Mouse (Mus musculus): ENCODE measurements around the gene Gm13271.
"Not testable (repeated sequence)": the region's sequence is repeated elsewhere in the genome, so short reads cannot be mapped to it uniquely, and the experiment has no call there.

The Gm13271 gene

GRCm38 (mm10) chr4:88761776-88762175 lies 7.1 kb downstream of the Gm13271 start:
- DNase-seq, result peak; percentile 98

GRCm38 (mm10) chr4:88762341-88762740 lies 7.7 kb downstream of the Gm13271 start:
- DNase-seq, result peak; percentile 96

- peak; percentile 98 for DNase-seq
Observed at GRCm38 (mm10) chr4:88763384-88764018, 8.8 kb downstream of the Gm13271 start.

- not testable (repeated sequence) for DNase-seq
Observed at GRCm38 (mm10) chr4:88773534-88773933, 18.9 kb downstream of the Gm13271 start, which contains the start of gene Gm13290. Gene Gm13290, plus strand, starts transcription at chr4:88773834.

- not testable (repeated sequence) for DNase-seq
Observed at GRCm38 (mm10) chr4:88776622-88777021, 22.0 kb downstream of the Gm13271 start, which contains the start of gene Gm13289. Gene Gm13289, plus strand, starts transcription at chr4:88776922.

- not testable (repeated sequence) for DNase-seq
Observed at GRCm38 (mm10) chr4:88779550-88779949, 24.9 kb downstream of the Gm13271 start, which contains the start of gene Gm13272. Gene Gm13272, plus strand, starts transcription at chr4:88779850.

- DNase-seq, result peak; percentile 92
Observed at GRCm38 (mm10) chr4:88780320-88780719, 25.7 kb downstream of the Gm13271 start.

- not testable (repeated sequence) for DNase-seq
Observed at GRCm38 (mm10) chr4:88781831-88782230, 27.2 kb downstream of the Gm13271 start, which contains the start of gene Ifnz. Gene Ifnz, plus strand, starts transcription at chr4:88782131.

GRCm38 (mm10) chr4:88782335-88782734 lies 27.7 kb downstream of the Gm13271 start:
- peak; percentile 94 for DNase-seq

- DNase-seq, result not testable (repeated sequence)
Observed at GRCm38 (mm10) chr4:88785409-88785808, 30.7 kb downstream of the Gm13271 start, which contains the start of gene Gm13276. Gene Gm13276, plus strand, starts transcription at chr4:88785709.

GRCm38 (mm10) chr4:88788402-88788801 lies 33.7 kb downstream of the Gm13271 start, which contains the start of gene Gm13277:
Gene Gm13277, plus strand, starts transcription at chr4:88788632.
- peak; percentile 97 for DNase-seq

- DNase-seq, result not testable (repeated sequence)
Observed at GRCm38 (mm10) chr4:88791250-88791649, 36.6 kb downstream of the Gm13271 start, which contains the start of gene Gm13278. Gene Gm13278, plus strand, starts transcription at chr4:88791550.

GRCm38 (mm10) chr4:88793936-88794675 lies 39.4 kb downstream of the Gm13271 start, which contains the start of gene Gm13275:
Gene Gm13275, plus strand, starts transcription at chr4:88794487.
- DNase-seq, result peak; percentile 99

GRCm38 (mm10) chr4:88797097-88797496 lies 42.4 kb downstream of the Gm13271 start, which contains the start of gene Gm13279:
Gene Gm13279, plus strand, starts transcription at chr4:88797397.
- not testable (repeated sequence) for DNase-seq

GRCm38 (mm10) chr4:88799365-88799764 lies 44.7 kb downstream of the Gm13271 start, which contains the start of gene Gm13285:
Gene Gm13285, plus strand, starts transcription at chr4:88799665.
- peak; percentile 49 for DNase-seq

- DNase-seq, result not testable (repeated sequence)
Observed at GRCm38 (mm10) chr4:88802954-88803353, 48.3 kb downstream of the Gm13271 start, which contains the start of gene Gm13287. Gene Gm13287, plus strand, starts transcription at chr4:88803254.
